Mouse (Mus musculus) ES-E14 (cell line): ENCODE results near the gene Nav1. TPM values are rescaled to one million over a fixed set of nuclear protein-coding genes. Genes with fewer than 3 reads are reported as not detected.

Experiments
- DNase-seq: peaks from one replicate; pipeline ENCODE4 v3.0.0-alpha.2; 2013; ENCODE audit warnings: low read depth, low spot score
- H3K27ac ChIP-seq: 2 replicates; pipeline ENCODE4 v1.5.1; 2012; ENCODE audit warnings: low read depth, mild to moderate bottlenecking, low read length, moderate library complexity, mixed read lengths; ENCODE audit not compliant: poor library complexity, insufficient read depth, severe bottlenecking
- H3K36me3 ChIP-seq: 2 replicates; pipeline ENCODE4 v1.6.1; 2012; ENCODE audit warnings: mild to moderate bottlenecking, low read length, moderate library complexity, mixed read lengths; ENCODE audit not compliant: control insufficient read depth, poor library complexity, insufficient read depth, severe bottlenecking
- H3K4me1 ChIP-seq, 2 experiments: fragments of 150-350 bp in 1 of 2; sonication (generic) in 1 of 2; 2 replicates each; pipeline ENCODE4 v1.6.1; 2012; ENCODE audit warnings: low read length in 2 of 2, mild to moderate bottlenecking in 1 of 2, mixed read lengths in 1 of 2; ENCODE audit not compliant: control insufficient read depth in 2 of 2, insufficient read depth in 2 of 2, poor library complexity in 1 of 2
- H3K4me3 ChIP-seq, 2 experiments: fragments of 150-350 bp in 1 of 2; sonication (generic) in 1 of 2; 2 replicates each; pipeline ENCODE4 v1.5.1; 2012; ENCODE audit warnings: low read length in 2 of 2, low read depth in 1 of 2, mild to moderate bottlenecking in 1 of 2, mixed read lengths in 1 of 2; ENCODE audit not compliant: insufficient read depth in 1 of 2, poor library complexity in 1 of 2, severe bottlenecking in 1 of 2
- H3K9ac ChIP-seq: 2 replicates; pipeline ENCODE4 v1.6.1; 2012; ENCODE audit warnings: low read depth, mild to moderate bottlenecking, low read length, mixed read lengths; ENCODE audit not compliant: poor library complexity, insufficient read depth, severe bottlenecking
- H3K9me3 ChIP-seq: fragments of 150-350 bp; sonication (generic); 2 replicates; pipeline ENCODE4 v1.6.1; 2012; ENCODE audit warnings: low read depth, mild to moderate bottlenecking, low read length; ENCODE audit not compliant: control insufficient read depth, insufficient read depth
- CHD2 ChIP-seq: IDR thresholded peaks from 2 replicates; pipeline ENCODE4 v1.6.1; 2014; ENCODE audit warnings: mild to moderate bottlenecking, low read depth, low read length, inconsistent platforms
- HCFC1 ChIP-seq: IDR thresholded peaks from 2 replicates; pipeline ENCODE4 v1.6.1; 2012; ENCODE audit warnings: low read length, inconsistent platforms, borderline replicate concordance; ENCODE audit not compliant: insufficient read depth
- MAFK ChIP-seq: IDR thresholded peaks from 2 replicates; pipeline ENCODE4 v1.6.1; 2014; ENCODE audit warnings: mild to moderate bottlenecking, low read depth, low read length, inconsistent platforms; ENCODE audit not compliant: insufficient read depth
- ZC3H11A ChIP-seq: IDR thresholded peaks from 2 replicates; pipeline ENCODE4 v1.6.1; 2012; ENCODE audit warnings: low read depth, mild to moderate bottlenecking, inconsistent platforms, low read length, borderline replicate concordance
- ZNF384 ChIP-seq: IDR thresholded peaks from 2 replicates; pipeline ENCODE4 v1.6.1; 2012; ENCODE audit warnings: low read depth, low read length, inconsistent platforms
- in situ Hi-C, 2 experiments: fragments of 600-800 bp; cut with MboI; formaldehyde crosslinking; loops; one replicate each; pipeline ENCODE4 v1.15.1; 2025; ENCODE audit warnings: low sequenced_read_pairs in 2 of 2, inconsistent platforms in 1 of 2; ENCODE audit not compliant: unreplicated experiment in 2 of 2
- total RNA-seq: library from RNA; depleted of rRNA; stranded (reverse); fragments of 300-350 nt; gene quantifications from 2 replicates; pipeline ENCODE4 v1.2.3, GENCODE M21; 2012

The Nav1 gene
- total RNA-seq, 1 experiment, result 11.4 TPM

- no peak for TF ChIP-seq ZC3H11A
- no peak for TF ChIP-seq HCFC1
- TF ChIP-seq MAFK, result no peak
- no peak for TF ChIP-seq ZNF384
- no peak for TF ChIP-seq CHD2
- Histone ChIP-seq H3K9ac (no peak overlapping the region), H3K4me3 (no peak overlapping the region), H3K4me1 (no peaks in the 10 kb centered on the region), H3K36me3 (no peaks in the 10 kb centered on the region), H3K27ac (no peak overlapping the region), H3K9me3 (no peaks in the 10 kb centered on the region)
- in situ Hi-C loops, result no loop called here
- DNase-seq, result no peak
Observed at GRCm38 (mm10) chr1:135435823-135436222, 171.3 kb downstream of the Nav1 start.

GRCm38 (mm10) chr1:135430669-135431017 is 176.5 kb downstream of the Nav1 start:
- Histone ChIP-seq H3K4me1 (peaks cover 0 to 5% of the 10 kb centered on the region in 2 experiments; a peak in 2 of 4 replicates), H3K4me3 (peak overlapping the region; percentile 80 to 97), H3K9me3 (no peaks in the 10 kb centered on the region), H3K27ac (no peak overlapping the region), H3K36me3 (no peaks in the 10 kb centered on the region), H3K9ac (peak overlapping the region; percentile 76)
- DNase-seq, result no peak
- in situ Hi-C loops, result no loop called here
- TF ChIP-seq HCFC1 (no peak), ZC3H11A (no peak), ZNF384 (no peak), CHD2 (no peak), MAFK (no peak)

GRCm38 (mm10) chr1:135429901-135430668 is 177.0 kb downstream of the Nav1 start, which contains the start of gene Ipo9:
Gene Ipo9 (minus strand): TSS chr1:135430499.
- 0 out of 2 replicates have a peak, but pooled peaks cover 2% of the 10 kb centered on the region for H3K36me3 ChIP-seq
- H3K4me1 ChIP-seq, result peaks cover 0 to 5% of the 10 kb centered on the region in 2 experiments; a peak in 2 of 4 replicates
- H3K9ac ChIP-seq, result peak within 1 kb of the TSS; percentile 90
- TF ChIP-seq ZC3H11A (no peak), CHD2 (no peak), HCFC1 (peak; percentile 61)
- H3K27ac ChIP-seq, result peak within 1 kb of the TSS; percentile 12; the same call in 1 of the 2 replicates
- in situ Hi-C loops, result no loop called here
- H3K4me3 ChIP-seq, result peak within 1 kb of the TSS; percentile 80 to 97
- no peaks in the 10 kb centered on the region for H3K9me3 ChIP-seq
- DNase-seq, result peak; percentile 79

GRCm38 (mm10) chr1:135427390-135427789 is 179.7 kb downstream of the Nav1 start:
- no peak for TF ChIP-seq CHD2
- TF ChIP-seq ZNF384, result no peak
- no peak for TF ChIP-seq ZC3H11A
- TF ChIP-seq HCFC1, result no peak
- TF ChIP-seq MAFK, result no peak
- Histone ChIP-seq H3K27ac (no peak overlapping the region), H3K4me3 (no peak overlapping the region), H3K9ac (no peak overlapping the region), H3K36me3 (0 out of 2 replicates have a peak, but pooled peaks cover 2% of the 10 kb centered on the region), H3K9me3 (no peaks in the 10 kb centered on the region), H3K4me1 (peaks cover 0 to 5% of the 10 kb centered on the region in 2 experiments; a peak in 2 of 4 replicates)
- in situ Hi-C loops, result no loop called here
- DNase-seq, result no peak
